Mouse (Mus musculus) C2C12 (cell line): ENCODE data around the gene Farp2.
A peak's percentile ranks its signal among the peaks of the same experiment; 100 is the strongest.

Experiments used
- CEBPB ChIP-seq: IDR thresholded peaks from one replicate; pipeline ENCODE4 v1.6.1; 2011; ENCODE audit warnings: low read depth, mild to moderate bottlenecking, control low read depth, moderate library complexity
- CTCF ChIP-seq: IDR thresholded peaks from one replicate; pipeline ENCODE4 v1.5.1; 2011; ENCODE audit not compliant: control insufficient read depth, insufficient read depth, insufficient read length
- MAX ChIP-seq: IDR thresholded peaks from one replicate; pipeline ENCODE4 v1.6.1; 2011; ENCODE audit warnings: mild to moderate bottlenecking, control low read depth
- MYOD1 ChIP-seq: IDR thresholded peaks from one replicate; pipeline ENCODE4 v1.6.1; 2011; ENCODE audit warnings: low read depth; ENCODE audit not compliant: control insufficient read depth, insufficient read length
- MYOG ChIP-seq: IDR thresholded peaks from one replicate; pipeline ENCODE4 v1.6.1; 2011; ENCODE audit not compliant: control insufficient read depth, insufficient read length; ENCODE audit errors: extremely low read depth
- USF1 ChIP-seq: IDR thresholded peaks from one replicate; pipeline ENCODE4 v1.6.1; 2011; ENCODE audit warnings: low read depth, mild to moderate bottlenecking, control low read depth, moderate library complexity

DNA sequence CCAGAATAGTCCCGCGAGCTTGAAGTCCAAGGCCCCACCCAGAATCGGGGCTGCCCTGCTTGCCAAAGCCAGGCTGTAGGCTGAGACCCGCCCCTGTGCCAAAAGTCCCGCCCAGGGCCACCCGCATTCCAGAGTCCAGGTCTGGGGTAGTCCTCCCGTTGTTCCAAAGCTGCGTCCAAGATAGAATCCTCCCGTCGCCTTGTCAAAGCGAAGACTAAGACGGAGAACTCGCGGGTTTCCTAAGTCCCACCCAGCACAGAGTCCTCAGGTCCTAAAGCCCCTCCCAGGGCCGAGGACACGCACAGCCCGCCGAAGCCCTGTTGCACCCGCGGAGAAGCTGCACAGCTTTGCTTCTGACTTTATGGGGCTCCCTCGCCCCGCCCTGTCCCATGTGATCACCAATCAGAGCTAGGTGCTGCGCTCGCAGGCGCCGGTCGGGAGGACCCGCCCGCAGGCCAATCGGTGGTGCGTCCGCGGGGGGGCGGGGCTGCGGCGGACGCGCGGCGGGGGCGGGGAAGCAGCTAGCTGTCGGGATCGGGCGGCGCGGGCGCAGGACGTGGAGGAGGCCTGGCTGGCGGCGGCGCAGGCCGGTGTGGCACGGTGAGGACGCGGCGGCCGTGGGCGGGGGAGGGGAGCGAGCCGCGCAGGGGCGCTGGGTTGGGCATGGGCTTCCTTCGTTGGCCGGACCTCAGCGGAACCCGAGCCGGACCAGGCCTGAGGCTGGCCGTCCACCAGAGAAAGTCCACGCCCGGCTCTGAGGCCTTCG lies at the start of gene Farp2:
- no peak for TF ChIP-seq CTCF
- peak; percentile 43 for TF ChIP-seq USF1
- no peak for TF ChIP-seq CEBPB
- no peak for TF ChIP-seq MYOG
- no peak for TF ChIP-seq MYOD1
- no peak for TF ChIP-seq MAX
